Comparison of ENCODE assay signal across 12 mouse cellular contexts in genomic region chr4:47209466-47209865, GRCm38 (mm10). TPM values are rescaled to one million over a fixed set of nuclear protein-coding genes. Genes with fewer than 3 reads are reported as not detected.
DNase-seq lines count a peak whose midpoint lies in the region; ATAC-seq and TF ChIP-seq lines count a peak whose summit lies in the region.
"Had no signal": no experiment of that assay in that cellular context is flagged by ENCODE, and none has a peak within 500 bp of the region (broad histone marks: within the 10 kb centered on the region; RNA-seq: fewer than 3 reads in every experiment).

No protein-coding gene starts in this region.

- H3K4me3 ChIP-seq in heart, embryonic 16.5 days (ENCODE audit: low read length): peak overlapping the region; percentile 54
- H3K4me3 ChIP-seq in lung, embryonic 14.5 days (ENCODE audit: low read depth, low read length): peak overlapping the region; percentile 49; the same call in 1 of the 2 replicates
- no peak overlapping the region for H3K4me3 ChIP-seq in lung, postnatal 0 days (ENCODE audit: low read depth, low read length)
- H3K4me3 ChIP-seq in embryonic facial prominence, embryonic 15.5 days (replicated peaks): peak overlapping the region; percentile 52; the same call in 1 of the 2 replicates
- peak overlapping the region; percentile 49; the same call in 1 of the 2 replicates for H3K4me3 ChIP-seq in stomach, embryonic 15.5 days (replicated peaks)
- H3K4me3 ChIP-seq: liver, embryonic 13.5 days had no signal

- H3K9me3 ChIP-seq in heart, embryonic 16.5 days (replicated peaks; ENCODE audit: control insufficient read depth, low read length): no peaks in the 10 kb centered on the region
- H3K9me3 ChIP-seq in lung, embryonic 14.5 days (ENCODE audit: low read depth, low read length): no peaks in the 10 kb centered on the region
- no peaks in the 10 kb centered on the region for H3K9me3 ChIP-seq in lung, postnatal 0 days (ENCODE audit: low read length)
- H3K9me3 ChIP-seq in embryonic facial prominence, embryonic 15.5 days (replicated peaks): no peaks in the 10 kb centered on the region
- H3K9me3 ChIP-seq in stomach, embryonic 15.5 days: no peaks in the 10 kb centered on the region
- H3K9me3 ChIP-seq: forebrain, embryonic 15.5 days; liver, embryonic 13.5 days had no signal

- TF ChIP-seq CTCF in lung, embryonic 14.5 days (IDR thresholded peaks at IDR 0.05; ENCODE audit: low read depth): no peak
- TF ChIP-seq CTCF in lung, postnatal 0 days (IDR thresholded peaks at IDR 0.05): no peak

- DNase-seq in heart, adult 9 months (ENCODE audit: low spot score in 2 of 2): no peak
- DNase-seq in lung, embryonic 14.5 days: no peak
- DNase-seq in lung, postnatal 0 days (ENCODE audit: low spot score): no peak
- no peak for DNase-seq in frontal cortex, postnatal 14 days (ENCODE audit: low spot score in 2 of 2)
- DNase-seq: cerebellum, postnatal 14 days; gastrocnemius, postnatal 14 days; liver, embryonic 13.5 days; right cerebral cortex, postnatal 4 days had no signal

- no peaks in the 10 kb centered on the region for H3K36me3 ChIP-seq in heart, embryonic 16.5 days (ENCODE audit: control insufficient read depth, insufficient read depth)
- H3K36me3 ChIP-seq in lung, embryonic 14.5 days (ENCODE audit: insufficient read depth): no peaks in the 10 kb centered on the region
- no peaks in the 10 kb centered on the region for H3K36me3 ChIP-seq in lung, postnatal 0 days (ENCODE audit: insufficient read depth, low read length)
- no peaks in the 10 kb centered on the region for H3K36me3 ChIP-seq in embryonic facial prominence, embryonic 15.5 days
- no peaks in the 10 kb centered on the region for H3K36me3 ChIP-seq in stomach, embryonic 15.5 days
- H3K36me3 ChIP-seq: forebrain, embryonic 15.5 days; liver, embryonic 13.5 days had no signal

- 76% methylated on average over 7 of the region's 7 CpGs for WGBS in heart, embryonic 16.5 days
- 75% methylated on average over 7 of the region's 7 CpGs for WGBS in lung, embryonic 14.5 days
- WGBS in lung, postnatal 0 days: 69% methylated on average over 7 of the region's 7 CpGs
- 81% methylated on average over 7 of the region's 7 CpGs for WGBS in embryonic facial prominence, embryonic 15.5 days
- 69% methylated on average over 7 of the region's 7 CpGs for WGBS in stomach, embryonic 15.5 days

- no peak for TF ChIP-seq EP300 in lung, postnatal 0 days (IDR thresholded peaks at IDR 0.05)

- no peak overlapping the region for H3K9ac ChIP-seq in heart, embryonic 16.5 days (ENCODE audit: low read length)
- no peak overlapping the region for H3K9ac ChIP-seq in lung, embryonic 14.5 days
- H3K9ac ChIP-seq in lung, postnatal 0 days (replicated peaks; ENCODE audit: low read depth): no peak overlapping the region
- no peak overlapping the region for H3K9ac ChIP-seq in embryonic facial prominence, embryonic 15.5 days
- H3K9ac ChIP-seq in stomach, embryonic 15.5 days: no peak overlapping the region
- H3K9ac ChIP-seq: forebrain, embryonic 15.5 days; liver, embryonic 13.5 days had no signal

- no peak for ATAC-seq in heart, embryonic 16.5 days (replicated peaks; ENCODE audit: extremely low read depth, insufficient read depth, low FRiP score)
- ATAC-seq in lung, embryonic 14.5 days (ENCODE audit: insufficient read depth): no peak
- ATAC-seq in lung, postnatal 0 days: no peak
- no peak for ATAC-seq in embryonic facial prominence, embryonic 15.5 days (ENCODE audit: insufficient number of reproducible peaks, low FRiP score, low TSS enrichment, low read depth)
- no peak for ATAC-seq in stomach, embryonic 15.5 days (ENCODE audit: insufficient read depth, low FRiP score, low read depth)
- ATAC-seq: forebrain, embryonic 15.5 days had no signal

- peaks cover 48% of the 10 kb centered on the region for H3K27me3 ChIP-seq in heart, embryonic 16.5 days (ENCODE audit: control insufficient read depth, insufficient read depth, low read length)
- H3K27me3 ChIP-seq in lung, embryonic 14.5 days (ENCODE audit: insufficient read depth, low read length): peaks cover 41% of the 10 kb centered on the region
- peaks cover 6% of the 10 kb centered on the region; the same call in 1 of the 2 replicates for H3K27me3 ChIP-seq in lung, postnatal 0 days (replicated peaks; ENCODE audit: insufficient read depth, low read length)
- H3K27me3 ChIP-seq in embryonic facial prominence, embryonic 15.5 days: peaks cover 43% of the 10 kb centered on the region
- H3K27me3 ChIP-seq in stomach, embryonic 15.5 days (replicated peaks): peaks cover 37% of the 10 kb centered on the region

- peaks cover 10% of the 10 kb centered on the region for H3K4me1 ChIP-seq in heart, embryonic 16.5 days (ENCODE audit: control insufficient read depth, insufficient read depth, low read length)
- peaks cover 9% of the 10 kb centered on the region; the same call in 1 of the 2 replicates for H3K4me1 ChIP-seq in lung, embryonic 14.5 days (ENCODE audit: insufficient read depth)
- peaks cover 7% of the 10 kb centered on the region; the same call in 1 of the 2 replicates for H3K4me1 ChIP-seq in lung, postnatal 0 days (ENCODE audit: insufficient read depth, low read depth, low read length)
- H3K4me1 ChIP-seq in embryonic facial prominence, embryonic 15.5 days: peaks cover 16% of the 10 kb centered on the region
- H3K4me1 ChIP-seq in stomach, embryonic 15.5 days: peaks cover 12% of the 10 kb centered on the region
- H3K4me1 ChIP-seq: liver, embryonic 13.5 days had no signal

- H3K4me2 ChIP-seq in heart, embryonic 16.5 days (ENCODE audit: low read depth, low read length): peak overlapping the region; percentile 69
- H3K4me2 ChIP-seq in lung, embryonic 14.5 days: peak overlapping the region; percentile 78
- H3K4me2 ChIP-seq in lung, postnatal 0 days (replicated peaks; ENCODE audit: low read depth, low read length): no peak overlapping the region
- peak overlapping the region; percentile 89 for H3K4me2 ChIP-seq in embryonic facial prominence, embryonic 15.5 days (replicated peaks)
- H3K4me2 ChIP-seq in stomach, embryonic 15.5 days: peak overlapping the region; percentile 82
- H3K4me2 ChIP-seq: liver, embryonic 13.5 days had no signal

- H3K27ac ChIP-seq in heart, embryonic 16.5 days (ENCODE audit: low read length): no peak overlapping the region
- H3K27ac ChIP-seq in lung, embryonic 14.5 days (ENCODE audit: low read depth): no peak overlapping the region
- no peak overlapping the region for H3K27ac ChIP-seq in lung, postnatal 0 days (ENCODE audit: low read length)
- no peak overlapping the region for H3K27ac ChIP-seq in embryonic facial prominence, embryonic 15.5 days (replicated peaks)
- H3K27ac ChIP-seq in stomach, embryonic 15.5 days: no peak overlapping the region
- H3K27ac ChIP-seq: forebrain, embryonic 15.5 days; liver, embryonic 13.5 days had no signal

RNA-seq across cellular contexts. Expression of gene Col15a1, which starts 1.5 kb away (rescaled TPM):
- polyA plus RNA-seq in heart, embryonic 16.5 days (2015; fragmentation: Nextera tagmentation; extraction: Ambion mirVana): 13.5 and 15.9 TPM in 2 replicates
- polyA plus RNA-seq in lung, embryonic 14.5 days (2014; fragmentation: Nextera tagmentation; extraction: Ambion mirVana): 22.1 and 22.8 TPM in 2 replicates
- polyA plus RNA-seq in lung, postnatal 0 days (2015; fragmentation: Nextera tagmentation; extraction: Ambion mirVana): 4.9 and 6.0 TPM in 2 replicates
- 22.1 and 24.4 TPM in 2 replicates for polyA plus RNA-seq in embryonic facial prominence, embryonic 15.5 days (2015; fragmentation: Nextera tagmentation; extraction: Ambion mirVana)
- 23.1 and 23.7 TPM in 2 replicates for polyA plus RNA-seq in stomach, embryonic 15.5 days (2015; fragmentation: Nextera tagmentation; extraction: Ambion mirVana)
